Mouse (Mus musculus) intestine, embryonic 14.5 days (tissue): ENCODE data around the gene Hoxd4. TPM values are rescaled to one million over a fixed set of nuclear protein-coding genes. Genes with fewer than 3 reads are reported as not detected.
A peak's percentile ranks its signal among the peaks of the same experiment; 100 is the strongest.

Source experiments
- ATAC-seq: fragments of 200-750 bp; cut with Nextera tagmentation; replicated peaks from 2 replicates; pipeline ENCODE4 v1.8.0; 2017; ENCODE audit warnings: low read depth, moderate number of reproducible peaks, moderate TSS enrichment, moderate library complexity; ENCODE audit not compliant: low FRiP score, low TSS enrichment
- DNase-seq: peaks from one replicate; pipeline ENCODE4 v3.0.0-alpha.2; 2018; ENCODE audit warnings: low spot score
- H3K27ac ChIP-seq: fragments of 300-500 bp; sonication (generic); 2 replicates; pipeline ENCODE4 v1.5.1; 2014; ENCODE audit warnings: low read depth, mild to moderate bottlenecking, control low read depth
- H3K27me3 ChIP-seq: fragments of 300-500 bp; sonication (generic); replicated peaks from 2 replicates; pipeline ENCODE4 v1.6.1; 2014; ENCODE audit warnings: low read length, control low read depth; ENCODE audit not compliant: control insufficient read depth, insufficient read depth
- H3K36me3 ChIP-seq: fragments of 300-500 bp; sonication (generic); 2 replicates; pipeline ENCODE4 v1.6.1; 2014; ENCODE audit warnings: low read length, control low read depth; ENCODE audit not compliant: control insufficient read depth, insufficient read depth
- H3K4me1 ChIP-seq: fragments of 300-500 bp; sonication (generic); replicated peaks from 2 replicates; pipeline ENCODE4 v1.6.1; 2014; ENCODE audit warnings: low read length, control low read depth, mixed read lengths; ENCODE audit not compliant: control insufficient read depth, insufficient read depth
- H3K4me2 ChIP-seq: fragments of 300-500 bp; sonication (generic); 2 replicates; pipeline ENCODE4 v1.6.1; 2014; ENCODE audit warnings: low read length
- H3K4me3 ChIP-seq: fragments of 300-500 bp; sonication (generic); 2 replicates; pipeline ENCODE4 v1.5.1; 2014; ENCODE audit warnings: low read depth, low read length, control low read depth, mixed read lengths
- H3K9ac ChIP-seq: fragments of 300-500 bp; sonication (generic); 2 replicates; pipeline ENCODE4 v1.6.1; 2014; ENCODE audit warnings: mild to moderate bottlenecking, low read length
- H3K9me3 ChIP-seq: fragments of 300-500 bp; sonication (generic); 2 replicates; pipeline ENCODE4 v1.6.1; 2016; ENCODE audit warnings: low read length, control low read depth; ENCODE audit not compliant: control insufficient read depth
- WGBS: fragments of 180-500 bp; shearing (Covaris S2); extraction: QIAGEN DNeasy Blood & Tissue Kit; methylation state at CpG from one replicate; pipeline ENCODE4 v1.1.7; 2014; 5-methylcytosine and 5-hydroxymethylcytosine counted together
- polyA plus RNA-seq: library from polyadenylated mRNA; unstranded; fragments of >200 nt; fragmentation: Nextera tagmentation; extraction: Ambion mirVana; gene quantifications from 2 replicates; pipeline ENCODE4 v1.2.1, GENCODE M21; 2014

Hoxd4 gene
- polyA plus RNA-seq, 1 experiment from 2014 or later, result 1.6 TPM

DNA sequence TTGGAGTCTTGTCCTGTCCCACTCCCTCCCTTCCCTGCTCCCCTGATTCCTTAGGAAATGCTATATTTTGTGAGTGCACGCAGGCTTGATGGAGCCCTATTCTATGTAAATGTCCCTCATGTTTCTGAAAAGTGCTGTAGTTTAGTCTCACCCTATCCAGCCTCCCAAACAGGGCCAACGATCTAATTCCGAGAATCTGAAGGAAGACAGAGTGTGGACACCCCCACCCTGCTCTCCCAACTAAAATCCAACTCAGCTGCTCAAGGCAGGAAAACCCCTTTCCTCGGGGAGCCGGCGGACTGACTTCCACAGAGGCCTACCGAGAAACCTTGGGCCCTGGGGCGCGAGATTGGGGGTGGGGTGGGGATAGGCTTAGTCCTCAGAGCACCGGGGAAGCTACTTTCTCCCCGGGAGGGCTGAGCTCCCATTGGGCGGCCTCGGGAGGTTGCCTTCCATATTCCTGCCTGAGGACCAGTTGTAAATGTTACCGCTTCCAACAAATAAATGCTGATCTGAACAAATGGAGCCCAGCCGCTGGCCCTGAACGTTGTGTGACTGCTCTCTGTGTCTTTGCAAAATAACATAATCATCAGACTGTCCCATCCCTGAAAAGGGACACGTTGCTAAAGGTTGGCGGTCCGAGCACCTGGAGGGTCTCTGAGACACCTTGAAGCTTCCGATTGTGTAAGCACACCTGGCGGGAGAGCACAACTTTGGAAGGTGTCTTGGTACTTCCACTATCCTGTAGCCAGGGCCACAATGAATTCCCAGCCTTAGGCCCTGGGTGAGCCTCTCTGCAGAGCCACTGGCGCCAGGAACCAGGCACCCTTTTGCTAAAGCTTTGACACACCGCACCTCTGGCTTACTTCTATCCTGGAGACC lies 11.8 kb upstream of the Hoxd4 start:
- WGBS, result 12% methylated on average over 23 of the region's 23 CpGs
- peak overlapping the region; percentile 37 for H3K4me3 ChIP-seq
- H3K4me2 ChIP-seq, result peak overlapping the region; percentile 51
- peaks cover 99% of the 10 kb centered on the region for H3K27me3 ChIP-seq
- ATAC-seq (no peak), DNase-seq (peak; percentile 68)
- no peaks in the 10 kb centered on the region for H3K36me3 ChIP-seq
- no peaks in the 10 kb centered on the region for H3K9me3 ChIP-seq
- no peaks in the 10 kb centered on the region for H3K4me1 ChIP-seq
- H3K27ac ChIP-seq, result peak overlapping the region; percentile 51
- peak overlapping the region; percentile 52 for H3K9ac ChIP-seq

DNA sequence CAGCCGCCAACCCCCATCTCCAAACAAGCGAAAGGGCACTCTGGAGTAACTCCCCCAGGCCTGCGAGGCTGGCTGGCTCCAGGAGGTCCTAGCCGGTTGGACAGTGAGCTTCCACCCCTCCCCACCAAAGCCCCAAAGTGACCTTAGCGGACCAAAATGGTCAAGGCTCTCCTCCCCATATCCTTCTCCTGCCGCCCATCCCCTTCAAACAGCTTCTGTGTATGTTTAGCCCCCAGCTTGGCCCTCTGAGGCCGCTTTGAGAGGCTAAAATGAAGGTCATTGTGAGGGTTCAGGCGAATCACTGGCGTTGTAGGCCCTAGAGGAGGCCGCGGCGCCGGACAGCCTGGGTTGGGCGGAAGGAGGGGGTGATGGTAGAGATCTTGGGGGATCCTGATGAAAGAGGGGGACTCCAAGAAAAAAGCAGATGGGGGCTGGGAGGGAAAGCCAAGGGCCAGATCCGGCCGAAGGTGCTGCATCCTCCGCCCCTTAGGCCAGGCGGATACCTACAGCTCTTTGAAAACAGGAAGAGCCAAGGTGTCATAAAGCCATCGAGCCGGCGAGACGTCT lies 11.1 kb upstream of the Hoxd4 start:
- 12% methylated on average over 22 of the region's 22 CpGs for WGBS
- Histone ChIP-seq H3K4me3 (no peak overlapping the region), H3K27ac (peak overlapping the region; percentile 51; the same call in 1 of the 2 replicates), H3K36me3 (no peaks in the 10 kb centered on the region), H3K27me3 (peaks cover 99% of the 10 kb centered on the region), H3K9ac (peak overlapping the region; percentile 3; the same call in 1 of the 2 replicates), H3K4me2 (peak overlapping the region; percentile 51), H3K4me1 (no peaks in the 10 kb centered on the region), H3K9me3 (no peaks in the 10 kb centered on the region)
- DNase-seq, result no peak
- ATAC-seq, result no peak

DNA sequence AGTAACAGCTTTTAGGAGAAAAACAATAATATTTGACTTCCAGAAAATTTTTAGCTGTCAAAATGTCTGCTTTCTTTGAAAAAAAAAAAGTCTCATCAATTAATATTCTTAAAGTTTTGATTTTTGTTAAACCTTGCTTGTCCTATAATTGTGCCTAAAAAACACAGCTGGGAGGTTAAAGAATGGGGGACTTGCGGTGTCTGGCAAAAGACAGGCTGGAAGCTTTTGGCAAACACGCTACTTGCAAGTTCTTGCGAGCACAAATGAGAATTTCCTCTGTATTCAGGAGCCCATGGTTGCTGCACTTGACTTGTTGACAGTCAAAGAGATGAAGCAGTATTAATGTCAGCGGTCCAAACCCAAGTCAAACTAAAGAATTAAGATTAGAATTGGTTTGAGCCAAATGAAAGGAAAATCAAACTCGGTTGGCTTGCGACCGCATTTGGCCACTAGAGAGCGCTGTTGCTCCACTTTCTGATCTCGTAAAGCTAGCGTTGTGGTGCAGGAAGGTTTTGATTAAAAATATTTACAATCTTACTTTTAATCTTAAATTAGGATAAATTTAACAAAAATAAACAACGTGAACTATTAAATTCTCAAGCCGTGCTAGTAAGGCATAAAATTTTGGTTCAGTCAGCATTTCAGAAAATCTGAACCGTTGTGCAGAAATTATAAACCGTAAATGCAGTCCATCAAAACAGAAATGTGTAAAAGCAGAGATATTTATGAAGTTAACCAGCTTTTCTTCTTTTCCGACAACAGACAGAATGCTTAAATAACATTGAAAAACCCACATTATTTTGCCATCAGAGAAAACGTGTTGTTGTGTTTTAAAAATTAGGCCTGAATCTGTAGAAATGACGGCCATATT lies 9.5 kb upstream of the Hoxd4 start:
- Histone ChIP-seq H3K4me3 (no peak overlapping the region), H3K4me2 (no peak overlapping the region; the same call in 1 of the 2 replicates), H3K27ac (no peak overlapping the region), H3K36me3 (no peaks in the 10 kb centered on the region), H3K4me1 (no peaks in the 10 kb centered on the region), H3K27me3 (peaks cover 96% of the 10 kb centered on the region), H3K9me3 (no peaks in the 10 kb centered on the region), H3K9ac (no peak overlapping the region)
- 14% methylated on average over 17 of the region's 17 CpGs for WGBS
- DNase-seq (peak; percentile 97), ATAC-seq (no peak)

DNA sequence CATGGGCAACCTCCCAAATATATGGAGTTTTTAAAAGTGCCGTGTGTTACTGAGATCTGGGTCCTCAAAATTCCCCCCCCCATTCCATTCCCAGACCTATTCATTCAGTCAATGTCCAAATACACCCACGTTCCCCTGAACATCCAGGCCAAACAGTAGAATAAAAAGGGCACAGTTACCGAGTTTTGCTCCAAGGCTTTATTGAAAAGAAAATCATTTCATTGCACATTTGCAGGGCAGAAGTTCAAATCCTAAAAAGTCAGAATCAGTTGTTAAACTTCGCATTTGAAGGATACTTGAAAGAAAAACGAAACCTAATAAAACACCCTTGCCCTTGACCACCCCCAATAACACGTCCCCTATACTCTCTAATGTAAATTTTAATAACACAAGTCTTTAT lies 8.9 kb upstream of the Hoxd4 start:
- DNase-seq, result no peak
- Histone ChIP-seq H3K4me2 (no peak overlapping the region), H3K9ac (no peak overlapping the region), H3K27me3 (peaks cover 96% of the 10 kb centered on the region), H3K9me3 (no peaks in the 10 kb centered on the region), H3K4me3 (no peak overlapping the region), H3K27ac (no peak overlapping the region; the same call in 1 of the 2 replicates), H3K36me3 (no peaks in the 10 kb centered on the region), H3K4me1 (no peaks in the 10 kb centered on the region)
- WGBS, result 47% methylated on average over 6 of the region's 6 CpGs
- no peak for ATAC-seq

DNA sequence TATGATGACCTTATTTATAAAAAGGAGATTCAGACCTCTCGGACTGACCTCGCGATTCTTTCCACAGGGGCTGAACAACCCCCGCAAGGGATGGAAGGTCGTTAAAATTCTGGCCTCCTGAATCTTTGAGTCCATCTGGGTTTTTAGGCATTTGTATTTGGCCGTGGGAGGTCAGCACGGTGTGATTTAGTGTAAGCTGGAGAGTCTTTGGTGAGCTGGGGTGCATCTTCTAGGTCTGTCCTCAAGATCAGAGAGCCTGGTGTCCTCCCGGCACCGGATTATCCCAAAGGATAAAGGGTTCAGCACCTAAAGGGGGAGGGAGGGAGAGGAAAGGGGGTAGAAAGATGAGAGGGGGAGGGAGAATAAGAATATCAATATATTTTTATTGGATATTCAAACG lies 8.4 kb upstream of the Hoxd4 start:
- peak overlapping the region; percentile 82; the same call in 1 of the 2 replicates for H3K27ac ChIP-seq
- ATAC-seq, result no peak
- no peaks in the 10 kb centered on the region for H3K9me3 ChIP-seq
- DNase-seq, result no peak
- 0 out of 2 replicates have a peak overlapping the region, but pooled peaks have one; percentile 72 for H3K9ac ChIP-seq
- peak overlapping the region; percentile 52; the same call in 1 of the 2 replicates for H3K4me3 ChIP-seq
- peaks cover 94% of the 10 kb centered on the region for H3K27me3 ChIP-seq
- H3K36me3 ChIP-seq, result no peaks in the 10 kb centered on the region
- H3K4me1 ChIP-seq, result no peaks in the 10 kb centered on the region
- peak overlapping the region; percentile 64 for H3K4me2 ChIP-seq
- 27% methylated on average over 10 of the region's 10 CpGs for WGBS

DNA sequence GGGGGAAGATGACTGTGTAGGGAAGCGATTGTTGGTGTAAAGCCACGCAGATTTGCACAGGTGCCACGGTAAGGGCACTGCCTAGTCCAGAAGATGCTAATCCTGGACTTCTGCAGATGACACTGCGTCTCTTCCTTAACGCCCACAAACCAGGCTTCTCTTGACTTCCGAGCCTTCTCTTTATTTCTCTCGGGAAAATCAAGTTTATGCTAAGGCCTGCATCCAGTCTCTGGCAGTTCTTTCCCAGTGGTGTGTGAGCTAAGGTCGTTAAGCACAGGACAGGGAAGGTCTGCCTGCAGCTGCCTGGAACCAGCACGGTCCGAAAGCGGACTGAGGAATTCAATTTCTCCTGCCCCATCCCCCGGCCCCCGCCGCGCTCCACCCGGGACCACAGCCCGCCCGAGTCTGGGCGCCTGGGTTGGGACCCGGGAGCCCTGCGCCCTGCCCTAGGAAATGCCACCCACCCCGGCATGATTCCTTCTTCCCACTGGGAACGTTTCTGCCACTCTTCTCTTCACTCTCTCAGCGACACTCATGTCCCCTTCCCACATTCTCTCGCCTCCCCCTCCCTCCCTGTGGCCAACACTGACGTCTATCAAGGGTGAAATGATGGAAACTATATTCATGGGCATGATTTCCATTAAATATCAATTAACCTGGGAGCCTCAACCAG lies 7.9 kb upstream of the Hoxd4 start:
- 7% methylated on average over 26 of the region's 26 CpGs for WGBS
- Histone ChIP-seq H3K9ac (peak overlapping the region; percentile 72), H3K27ac (peak overlapping the region; percentile 82), H3K4me2 (peak overlapping the region; percentile 64), H3K9me3 (no peaks in the 10 kb centered on the region), H3K4me1 (no peaks in the 10 kb centered on the region), H3K4me3 (peak overlapping the region; percentile 52), H3K27me3 (peaks cover 94% of the 10 kb centered on the region), H3K36me3 (no peaks in the 10 kb centered on the region)
- DNase-seq, result no peak
- no peak for ATAC-seq

DNA sequence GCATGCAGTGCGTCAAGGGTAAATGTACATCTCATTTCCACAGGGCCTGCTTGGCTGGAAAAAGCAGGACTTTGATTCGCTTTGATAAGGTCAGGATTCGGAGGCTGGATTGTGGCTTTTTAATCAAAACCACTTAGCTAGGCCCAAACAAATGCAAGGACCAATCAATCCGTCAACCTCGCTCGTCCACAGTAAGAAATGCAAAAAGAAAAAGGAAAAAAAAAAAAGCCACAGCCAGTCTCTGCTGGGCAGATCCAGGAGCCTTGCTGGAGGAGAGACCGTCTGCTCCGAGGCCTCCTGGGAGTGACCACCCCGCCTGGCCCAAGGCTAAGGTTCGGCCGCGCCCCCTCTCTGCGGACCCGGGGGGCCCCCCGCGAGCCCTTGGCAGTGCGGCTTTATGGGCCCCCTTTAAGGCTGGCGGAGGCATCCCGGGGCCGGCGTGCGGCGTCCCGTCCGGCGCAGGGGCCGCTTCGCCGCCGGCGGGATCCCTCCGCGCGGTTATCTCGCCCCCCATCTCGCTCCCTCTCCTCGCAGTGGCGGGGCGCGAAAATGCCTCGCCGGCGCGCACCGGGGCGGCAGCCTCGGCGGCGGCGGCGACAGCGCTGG lies 7.2 kb upstream of the Hoxd4 start, which contains the start of gene Hoxd8:
Gene Hoxd8 (plus strand): TSS at position 223 of the 606 bp plus-strand sequence.
- peak; percentile 86 for DNase-seq
- no peaks in the 10 kb centered on the region for H3K4me1 ChIP-seq
- H3K9ac ChIP-seq, result peak within 1 kb of the TSS; percentile 72
- H3K36me3 ChIP-seq, result no peaks in the 10 kb centered on the region
- ATAC-seq, result peak; percentile 17; the same call in 1 of the 2 replicates
- no peaks in the 10 kb centered on the region for H3K9me3 ChIP-seq
- peak within 1 kb of the TSS; percentile 64 for H3K4me2 ChIP-seq
- H3K27ac ChIP-seq, result peak within 1 kb of the TSS; percentile 82
- H3K27me3 ChIP-seq, result peaks cover 94% of the 10 kb centered on the region
- 1% methylated on average over 38 of the region's 52 CpGs for WGBS
- peak within 1 kb of the TSS; percentile 52 for H3K4me3 ChIP-seq
